Mouse (Mus musculus) thymus, adult 2 months (tissue): Measurements from ENCODE around the gene Tas2r126. TPM values are rescaled to one million over a fixed set of nuclear protein-coding genes. Genes with fewer than 3 reads are reported as not detected.

Source experiments
- DNase-seq: peaks from one replicate; pipeline ENCODE4 v3.0.0; 2021
- H3K27ac ChIP-seq: fragments of 200-500 bp; 2 replicates; pipeline ENCODE4 v1.5.1; 2012; ENCODE audit warnings: low read length, control low read depth; ENCODE audit not compliant: control insufficient read depth, insufficient read depth
- H3K27me3 ChIP-seq: fragments of 200-500 bp; 2 replicates; pipeline ENCODE4 v1.6.1; 2012; ENCODE audit warnings: mild to moderate bottlenecking, low read length, moderate library complexity, mixed read lengths; ENCODE audit not compliant: control insufficient read depth, insufficient read depth
- H3K36me3 ChIP-seq: fragments of 200-500 bp; 2 replicates; pipeline ENCODE4 v1.6.1; 2012; ENCODE audit warnings: mild to moderate bottlenecking, low read length, moderate library complexity; ENCODE audit not compliant: control insufficient read depth, insufficient read depth
- H3K4me1 ChIP-seq: fragments of 200-500 bp; replicated peaks from 2 replicates; pipeline ENCODE4 v1.6.1; 2012; ENCODE audit warnings: low read length; ENCODE audit not compliant: control insufficient read depth, insufficient read depth
- H3K4me3 ChIP-seq: fragments of 200-500 bp; 2 replicates; pipeline ENCODE4 v1.5.1; 2012; ENCODE audit warnings: mild to moderate bottlenecking, low read length, control low read depth, moderate library complexity; ENCODE audit not compliant: control insufficient read depth, insufficient read depth
- CTCF ChIP-seq: fragments of 200-500 bp; IDR thresholded peaks from 2 replicates; pipeline ENCODE4 v1.5.1; 2012; ENCODE audit warnings: mild to moderate bottlenecking, control low read depth, low read length, moderate library complexity, borderline replicate concordance; ENCODE audit not compliant: control insufficient read depth, poor library complexity, insufficient read depth; ENCODE audit errors: extremely low read depth
- POLR2A ChIP-seq: fragments of 200-500 bp; IDR thresholded peaks from 2 replicates; pipeline ENCODE4 v1.6.1; 2012; ENCODE audit warnings: mild to moderate bottlenecking, low read length, control low read depth, moderate library complexity; ENCODE audit not compliant: control insufficient read depth, poor library complexity, insufficient read depth; ENCODE audit errors: extremely low read depth
- polyA plus RNA-seq: library from polyadenylated mRNA; depleted of rRNA; stranded (reverse); fragments of >200 nt; gene quantifications from 2 replicates; pipeline ENCODE4 v1.2.3, GENCODE M21; 2012; rRNA removed

The Tas2r126 gene
- polyA plus RNA-seq, 1 experiment = not detected

DNA sequence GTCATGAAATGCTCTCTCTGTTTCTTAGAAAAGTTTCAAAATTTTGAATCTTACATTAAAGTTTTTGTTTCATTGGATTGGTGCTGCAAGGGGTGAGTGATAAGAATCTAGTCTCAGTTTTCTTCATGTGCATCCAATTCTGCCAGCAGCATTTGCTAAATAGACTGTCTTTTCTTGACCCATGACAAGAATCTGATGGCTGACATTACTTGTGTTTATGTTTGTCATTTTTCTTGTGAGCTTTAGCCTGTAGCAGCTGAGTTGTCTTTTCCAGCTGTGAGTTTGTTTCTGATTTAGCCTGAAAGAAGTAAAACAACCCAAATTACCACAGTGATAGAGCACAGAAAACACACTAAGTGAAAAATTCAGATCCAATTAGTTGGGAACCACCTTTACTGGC, 50.3 kb downstream of the Tas2r126 start:
- H3K36me3 ChIP-seq = no peaks in the 10 kb centered on the region
- no peak overlapping the region for H3K27ac ChIP-seq
- no peak for DNase-seq
- TF ChIP-seq CTCF (no peak), POLR2A (no peak)
- no peaks in the 10 kb centered on the region for H3K27me3 ChIP-seq
- H3K4me3 ChIP-seq = no peak overlapping the region
- H3K4me1 ChIP-seq = no peaks in the 10 kb centered on the region

Other genes with a start within 250 kb of the Tas2r126 start
- not detected in 2 replicates for gene Tas2r144, start 219.2 kb upstream of the Tas2r126 start, polyA plus RNA-seq
- gene Gstk1, start 188.6 kb upstream of the Tas2r126 start, polyA plus RNA-seq = 9.7 and 11.7 TPM in 2 replicates
- 0.59 TPM in 1 of 2 replicates, not detected in the other for gene Tmem139, start 172.6 kb upstream of the Tas2r126 start, polyA plus RNA-seq
- 116 and 123 TPM in 2 replicates for gene Casp2, start 169.6 kb upstream of the Tas2r126 start, polyA plus RNA-seq
- 0.66 and 1.00 TPM in 2 replicates for gene Clcn1, start 147.8 kb upstream of the Tas2r126 start, polyA plus RNA-seq
- 0.17 and 0.24 TPM in 2 replicates for gene Fam131b, start 109.9 kb upstream of the Tas2r126 start, polyA plus RNA-seq
- gene Zyx, start 84.9 kb upstream of the Tas2r126 start, polyA plus RNA-seq = 209 and 222 TPM in 2 replicates
- gene Epha1, start 61.3 kb upstream of the Tas2r126 start, polyA plus RNA-seq = 3.6 and 4.7 TPM in 2 replicates
- gene Tas2r143, start 34.3 kb upstream of the Tas2r126 start, polyA plus RNA-seq = 0.26 and 0.55 TPM in 2 replicates
- 0.15 TPM in 1 of 2 replicates, not detected in the other for gene Tas2r135, start 29.1 kb upstream of the Tas2r126 start, polyA plus RNA-seq
- gene Olfr458, start 30.7 kb downstream of the Tas2r126 start, polyA plus RNA-seq = not detected in 2 replicates
- gene Olfr457, start 41.8 kb downstream of the Tas2r126 start, polyA plus RNA-seq = not detected in 2 replicates
- gene Olfr456, start 52.7 kb downstream of the Tas2r126 start, polyA plus RNA-seq = not detected in 2 replicates
- gene Olfr455, start 113.1 kb downstream of the Tas2r126 start, polyA plus RNA-seq = not detected in 2 replicates
- not detected in 2 replicates for gene Tcaf3, start 163.2 kb downstream of the Tas2r126 start, polyA plus RNA-seq
- gene Tcaf2, start 210.7 kb downstream of the Tas2r126 start, polyA plus RNA-seq = 7.0 and 7.9 TPM in 2 replicates